Mouse (Mus musculus) urinary bladder, postnatal 36 days (tissue): ENCODE measurements around the gene 9530053A07Rik.
"Not testable (repeated sequence)": the region's sequence is repeated elsewhere in the genome, so short reads cannot be mapped to it uniquely, and the experiment has no call there.

Experiments
- DNase-seq, 2 experiments: peaks; one replicate each; pipeline ENCODE4 v3.0.0; 2022; ENCODE audit warnings: low spot score in 2 of 2, mixed read lengths in 1 of 2

The 9530053A07Rik gene

GRCm38 (mm10) chr7:28129166-28129565, at the start of gene 9530053A07Rik:
9530053A07Rik (plus strand) TSS chr7:28129466.
- DNase-seq, result no peak

- DNase-seq, result peak; percentile 8 to 27
These were observed 45.1 kb upstream of the 9530053A07Rik start for GRCm38 (mm10) chr7:28084215-28084614.

GRCm38 (mm10) chr7:28086236-28086635, 43.0 kb upstream of the 9530053A07Rik start:
- no peak for DNase-seq

- DNase-seq, result no peak
These were observed 35.7 kb upstream of the 9530053A07Rik start for GRCm38 (mm10) chr7:28093541-28093940.

DNA sequence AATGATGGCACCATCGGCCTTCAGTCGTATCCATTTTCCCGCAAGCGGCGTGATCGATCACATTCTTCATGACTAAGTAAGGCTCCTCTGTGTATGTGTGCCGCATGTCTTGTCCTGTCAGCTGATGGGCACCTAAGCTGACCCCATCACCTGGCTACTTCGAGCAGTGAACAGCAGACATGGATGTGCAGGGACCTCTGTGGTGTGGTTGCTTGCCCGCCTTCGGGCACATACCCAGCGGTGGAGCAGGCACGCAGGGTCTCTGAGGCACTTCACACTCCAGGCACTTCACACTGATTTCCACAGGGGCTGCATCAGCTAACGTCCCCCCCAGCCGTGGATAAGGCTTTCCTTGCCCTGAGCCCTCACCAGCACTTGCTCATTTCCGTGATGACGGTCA, 30.2 kb upstream of the 9530053A07Rik start:
- no peak for DNase-seq

DNA sequence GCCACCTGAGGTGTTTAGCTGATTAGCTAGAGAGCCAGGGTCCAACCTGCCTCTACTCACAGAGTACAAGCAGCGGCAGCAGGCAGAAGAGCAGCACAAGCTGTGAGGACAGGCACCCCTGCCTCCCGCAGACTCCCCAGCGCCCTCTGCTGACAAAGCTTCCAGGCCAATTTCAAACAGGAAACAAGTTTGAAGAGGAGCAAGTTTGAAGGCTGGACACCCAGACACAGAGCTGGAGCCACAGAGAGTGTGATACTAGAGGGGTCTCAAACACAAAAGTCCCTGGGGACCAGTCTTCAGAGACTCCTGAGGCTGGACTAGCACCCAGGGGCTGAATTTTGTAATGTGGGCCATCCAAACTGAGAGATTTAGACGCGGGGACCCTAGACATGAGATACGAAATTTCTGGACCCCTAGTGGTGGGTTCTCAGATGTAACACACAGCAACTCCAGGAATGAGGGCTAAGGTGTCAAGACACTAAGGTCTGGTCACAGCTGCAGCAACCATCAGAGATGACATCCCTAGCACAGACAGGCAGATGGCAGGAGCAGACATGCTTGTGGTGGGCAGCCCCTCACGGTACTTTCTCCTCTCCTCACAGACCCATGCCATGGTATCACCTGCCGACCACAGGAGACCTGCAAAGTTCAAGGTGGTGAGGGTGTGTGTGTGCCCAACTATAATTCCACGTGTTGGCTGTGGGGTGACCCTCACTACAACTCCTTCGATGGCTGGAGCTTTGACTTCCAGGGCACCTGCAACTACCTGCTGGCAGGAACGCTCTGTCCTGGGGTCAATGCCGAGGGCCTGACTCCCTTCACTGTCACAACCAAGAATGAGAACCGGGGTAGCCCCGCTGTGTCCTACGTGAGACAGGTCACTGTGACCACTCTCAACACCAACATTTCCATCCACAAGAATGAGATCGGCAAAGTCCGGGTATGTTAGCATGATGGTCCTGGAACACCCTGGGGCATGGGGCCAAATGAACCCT, 28.4 kb upstream of the 9530053A07Rik start:
- DNase-seq, result peak; percentile 15 to 31

DNA sequence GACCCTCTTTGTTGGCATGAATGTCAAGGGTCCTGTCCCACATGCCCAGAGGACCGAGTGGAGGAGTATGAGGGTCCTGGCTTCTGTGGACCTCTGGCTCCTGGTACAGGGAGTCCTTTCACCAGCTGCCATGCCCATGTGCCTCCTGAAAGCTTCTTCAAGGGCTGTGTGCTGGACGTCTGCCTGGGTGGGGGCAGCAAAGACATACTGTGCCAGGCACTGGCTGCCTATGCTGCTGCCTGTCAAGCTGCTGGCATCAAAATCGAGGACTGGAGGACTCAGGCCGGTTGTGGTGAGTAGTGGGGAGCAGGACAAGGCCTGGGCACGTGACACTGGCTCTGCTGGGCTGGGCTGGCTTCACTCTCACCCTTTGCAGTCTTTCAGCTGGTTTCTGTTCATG, 26.3 kb upstream of the 9530053A07Rik start:
- not testable (repeated sequence) for DNase-seq

GRCm38 (mm10) chr7:28104670-28105069, 24.6 kb upstream of the 9530053A07Rik start:
- peak; percentile 20 to 32 for DNase-seq

DNA sequence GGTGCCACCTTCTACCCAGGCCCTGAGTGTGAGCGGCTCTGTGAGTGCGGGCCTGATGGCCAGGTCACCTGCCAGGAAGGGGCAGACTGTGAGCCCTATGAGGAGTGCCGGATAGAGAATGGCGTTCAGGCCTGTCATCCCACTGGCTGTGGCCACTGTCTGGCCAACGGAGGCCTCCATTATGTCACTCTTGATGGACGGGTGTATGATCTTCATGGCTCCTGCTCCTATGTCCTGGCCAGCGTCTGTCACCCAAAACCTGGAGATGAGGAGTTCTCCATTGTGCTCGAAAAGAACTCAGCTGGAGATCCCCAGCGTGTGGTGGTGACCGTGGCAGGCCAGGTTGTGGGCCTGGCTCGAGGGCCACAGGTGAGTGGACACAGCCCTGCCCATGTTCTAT, 23.0 kb upstream of the 9530053A07Rik start:
- DNase-seq, result no peak

DNA sequence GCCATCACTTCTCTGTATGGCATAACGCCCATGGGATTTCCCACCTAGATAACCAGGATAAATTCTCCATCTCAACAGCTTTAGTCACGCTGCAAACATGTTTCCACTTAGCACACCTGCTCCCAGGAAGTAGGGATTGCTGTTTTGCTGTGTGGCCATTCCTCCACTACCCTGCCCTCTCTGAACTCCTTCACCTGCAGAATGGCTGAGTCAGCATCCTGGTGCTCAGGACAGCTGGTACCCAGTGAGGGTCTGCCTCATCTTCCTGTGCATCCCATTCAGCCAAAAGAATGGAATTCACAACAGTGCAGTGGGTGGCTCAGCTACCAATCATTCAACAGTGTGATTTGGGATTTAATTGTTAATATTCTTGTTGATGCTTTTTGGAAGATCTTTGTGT, 14.6 kb upstream of the 9530053A07Rik start:
- DNase-seq, result no peak

GRCm38 (mm10) chr7:28137613-28138012, 8.3 kb downstream of the 9530053A07Rik start:
- no peak for DNase-seq

DNA sequence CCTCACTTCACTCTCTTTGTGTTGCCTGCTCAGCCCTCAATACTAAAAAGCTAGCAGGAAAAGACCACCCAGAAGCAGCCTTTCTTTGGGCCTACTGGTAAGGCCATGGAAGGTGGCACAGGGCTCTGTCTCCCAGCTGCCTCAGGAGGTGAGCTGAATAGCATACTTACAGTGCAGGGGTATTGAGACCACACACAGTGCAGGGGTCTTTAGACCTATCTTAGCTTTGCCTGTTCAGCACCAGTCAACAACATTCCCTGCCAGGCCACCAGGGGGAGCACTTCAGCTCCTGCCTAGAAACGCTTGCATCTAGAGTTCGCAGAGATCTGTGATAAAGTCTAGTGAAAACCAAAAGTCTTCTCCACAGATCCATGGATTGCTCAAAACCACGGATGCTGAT, 19.0 kb downstream of the 9530053A07Rik start:
- peak; percentile 48 to 66 for DNase-seq

DNA sequence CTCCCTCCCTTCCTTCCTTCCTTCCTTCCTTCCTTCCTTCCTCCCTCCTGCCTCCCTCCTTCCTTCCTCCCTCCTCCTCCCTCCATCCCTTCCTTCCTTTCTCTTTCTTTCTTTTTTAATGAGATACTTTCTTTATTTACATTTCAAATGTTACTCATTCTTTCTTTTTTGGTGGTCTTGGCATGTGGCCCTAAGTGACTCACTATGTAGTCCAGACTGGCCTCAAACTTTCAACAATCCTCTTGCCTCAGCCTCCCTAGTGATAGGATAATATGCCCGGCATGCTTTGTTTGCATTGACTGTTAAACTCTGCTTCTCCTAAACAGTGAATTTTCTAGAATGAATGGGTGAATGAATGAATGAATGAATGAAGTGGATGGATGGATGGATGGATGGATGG, 20.6 kb downstream of the 9530053A07Rik start:
- no peak for DNase-seq

GRCm38 (mm10) chr7:28151584-28152221, 22.4 kb downstream of the 9530053A07Rik start:
- DNase-seq, result no peak

- DNase-seq, result not testable (repeated sequence)
These were observed 24.3 kb downstream of the 9530053A07Rik start for GRCm38 (mm10) chr7:28153595-28153994.

- DNase-seq, result no peak
These were observed 30.0 kb downstream of the 9530053A07Rik start for GRCm38 (mm10) chr7:28159292-28159691.

DNA sequence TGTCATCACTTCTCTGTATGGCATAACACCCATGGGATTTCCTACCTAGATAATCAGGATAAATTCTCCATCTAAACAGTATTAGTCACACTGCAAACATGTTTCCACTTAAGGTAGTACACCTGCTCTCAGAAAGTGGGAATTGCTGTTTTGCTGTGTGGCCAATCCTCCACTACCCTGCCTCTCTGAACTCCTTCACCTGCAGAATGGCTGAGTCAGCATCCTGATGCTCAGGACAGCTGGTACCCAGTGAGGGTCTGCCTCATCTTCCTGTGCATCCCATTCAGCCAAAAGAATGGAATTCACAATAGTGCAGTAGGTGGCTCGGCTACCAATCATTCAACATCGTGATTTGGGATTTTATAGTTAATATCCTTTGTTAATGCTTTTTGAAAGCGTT, 30.6 kb downstream of the 9530053A07Rik start:
- DNase-seq, result no peak

GRCm38 (mm10) chr7:28161163-28161749, 32.0 kb downstream of the 9530053A07Rik start:
- no peak for DNase-seq

DNA sequence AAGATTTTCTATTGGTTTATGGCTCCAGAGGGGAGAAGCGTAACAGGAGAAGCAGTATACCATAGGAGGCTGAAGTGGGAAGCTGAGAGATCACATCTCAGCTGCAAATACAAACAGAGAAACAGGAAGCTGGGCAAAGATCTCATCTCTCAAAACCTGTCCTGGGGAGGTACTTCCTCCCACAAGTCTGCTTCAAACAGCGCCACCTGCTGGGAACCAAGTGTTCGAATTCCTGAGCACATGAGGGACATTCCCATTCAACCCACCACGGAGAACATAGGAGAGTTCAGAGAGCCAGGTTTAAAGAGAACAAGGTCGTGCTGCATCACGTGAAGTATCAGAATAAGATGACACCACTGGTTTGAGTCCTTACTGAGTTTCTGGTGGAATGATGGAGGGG, 36.1 kb downstream of the 9530053A07Rik start:
- no peak for DNase-seq

GRCm38 (mm10) chr7:28168320-28169115, 39.3 kb downstream of the 9530053A07Rik start:
- peak; percentile 59 to 69 for DNase-seq
